Mouse (Mus musculus): ENCODE data around the gene Chrna9.

DNA sequence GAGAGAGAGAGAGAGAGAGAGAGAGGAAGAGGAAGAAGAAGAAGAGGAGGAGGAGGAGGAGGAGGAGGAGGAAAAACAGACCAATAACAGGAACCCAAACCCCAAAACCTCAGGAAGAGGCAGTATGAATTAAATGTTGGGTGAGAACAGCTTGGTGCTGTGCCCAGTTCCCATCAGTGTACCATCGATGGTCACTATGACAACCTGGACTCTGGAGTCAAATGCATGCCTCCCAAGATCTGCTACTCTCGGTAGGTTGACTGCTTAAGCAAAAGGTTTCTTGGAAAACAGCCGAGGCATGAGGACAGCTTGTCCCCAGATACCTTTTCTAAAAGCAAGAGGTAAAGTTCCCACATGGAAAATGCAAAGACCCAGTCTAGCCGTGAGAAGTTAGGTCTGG is 25.4 kb upstream of the Chrna9 start:
- TF ChIP-seq CTCF (IDR thresholded peaks at IDR 0.05; ENCODE audit: low read depth) (no peak), EP300 (IDR thresholded peaks at IDR 0.05; ENCODE audit: low read depth) (no peak)

Measured in liver, postnatal 0 days (tissue).